Mouse (Mus musculus) kidney, postnatal 36 days (tissue): ENCODE data around the gene Rasgef1b.

Experiments
- DNase-seq, 2 experiments: peaks; one replicate each; pipeline ENCODE4 v3.0.0; 2021 to 2022; ENCODE audit warnings: mixed read lengths in 2 of 2

Rasgef1b gene

GRCm38 (mm10) chr5:99391525-99391924, 337.3 kb downstream of the Rasgef1b start:
- peak in 1 of 2 experiments; percentile 41 for DNase-seq

DNA sequence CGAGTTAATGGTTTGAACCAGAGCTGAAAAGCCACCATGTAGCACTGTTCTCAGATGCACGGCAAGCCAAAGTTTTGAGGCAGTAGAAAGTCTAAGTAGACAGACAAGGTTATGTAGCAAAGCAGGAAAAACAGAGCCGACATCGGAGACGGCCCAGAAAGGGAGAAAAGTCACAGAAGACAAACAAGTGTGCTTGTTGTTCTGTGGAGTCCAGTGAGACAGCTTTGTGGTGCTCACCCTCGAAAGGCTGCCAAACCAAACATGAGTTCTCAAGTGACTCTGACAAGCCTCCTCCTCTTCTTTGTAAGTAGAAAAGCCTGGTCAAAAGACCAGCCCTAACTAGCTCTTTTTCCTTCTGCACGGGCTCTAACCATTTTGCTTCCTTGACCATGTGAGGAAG, 338.1 kb downstream of the Rasgef1b start:
- DNase-seq: peak; percentile 36 to 63

- DNase-seq: no peak
Observed at GRCm38 (mm10) chr5:99390314-99390713, 338.6 kb downstream of the Rasgef1b start.

- DNase-seq: no peak
Observed at GRCm38 (mm10) chr5:99388585-99389250, 340.1 kb downstream of the Rasgef1b start.

GRCm38 (mm10) chr5:99388131-99388530, 340.7 kb downstream of the Rasgef1b start:
- no peak for DNase-seq

GRCm38 (mm10) chr5:99387185-99387981, 341.5 kb downstream of the Rasgef1b start:
- peak; percentile 55 to 64 for DNase-seq

GRCm38 (mm10) chr5:99386246-99386845, 342.5 kb downstream of the Rasgef1b start:
- DNase-seq: no peak

DNA sequence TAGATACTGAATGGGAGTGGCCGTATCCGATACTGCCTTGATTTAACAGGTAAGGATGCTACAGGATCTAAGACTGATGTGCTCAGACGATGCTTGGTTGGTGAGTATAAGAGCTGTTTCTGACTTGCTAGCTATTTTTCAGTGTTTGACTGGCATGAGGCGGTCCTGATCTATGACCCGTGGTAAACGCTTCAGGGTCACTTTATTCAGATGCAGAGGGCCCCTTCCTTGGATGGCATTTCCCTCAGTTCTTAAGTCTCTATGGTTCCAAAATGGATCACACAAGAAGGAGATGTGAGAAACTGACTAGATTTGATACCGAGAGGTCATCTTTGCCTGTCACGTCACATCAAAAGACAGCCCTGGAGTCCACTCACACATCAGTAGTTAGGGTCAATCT, 343.1 kb downstream of the Rasgef1b start:
- DNase-seq: no peak

DNA sequence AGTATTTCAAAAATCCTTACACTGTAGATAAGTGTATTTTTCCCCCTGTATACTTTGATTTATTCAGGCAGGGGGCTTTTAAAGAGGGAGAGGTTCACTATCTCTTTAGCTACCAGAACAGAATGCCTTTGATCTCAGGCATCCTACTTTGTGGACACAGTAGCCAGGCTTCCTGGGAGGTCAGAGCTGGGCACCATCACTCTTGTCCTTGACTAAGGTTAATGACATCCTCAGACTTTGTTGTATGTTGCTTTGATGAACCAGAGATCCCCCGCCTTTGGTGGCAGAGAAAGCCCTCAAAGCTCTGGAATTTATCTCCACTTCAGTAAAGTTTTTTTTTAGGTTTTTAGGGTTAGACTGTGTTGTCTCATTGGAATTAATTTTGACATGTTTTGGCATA, 343.8 kb downstream of the Rasgef1b start:
- DNase-seq: no peak

- no peak for DNase-seq
Observed at GRCm38 (mm10) chr5:99383783-99384281, 345.0 kb downstream of the Rasgef1b start.

- DNase-seq: no peak
Observed at GRCm38 (mm10) chr5:99382786-99383185, 346.1 kb downstream of the Rasgef1b start.

- no peak for DNase-seq
Observed at GRCm38 (mm10) chr5:99381639-99382038, 347.2 kb downstream of the Rasgef1b start.

- no peak for DNase-seq
Observed at GRCm38 (mm10) chr5:99380882-99381281, 348.0 kb downstream of the Rasgef1b start.

DNA sequence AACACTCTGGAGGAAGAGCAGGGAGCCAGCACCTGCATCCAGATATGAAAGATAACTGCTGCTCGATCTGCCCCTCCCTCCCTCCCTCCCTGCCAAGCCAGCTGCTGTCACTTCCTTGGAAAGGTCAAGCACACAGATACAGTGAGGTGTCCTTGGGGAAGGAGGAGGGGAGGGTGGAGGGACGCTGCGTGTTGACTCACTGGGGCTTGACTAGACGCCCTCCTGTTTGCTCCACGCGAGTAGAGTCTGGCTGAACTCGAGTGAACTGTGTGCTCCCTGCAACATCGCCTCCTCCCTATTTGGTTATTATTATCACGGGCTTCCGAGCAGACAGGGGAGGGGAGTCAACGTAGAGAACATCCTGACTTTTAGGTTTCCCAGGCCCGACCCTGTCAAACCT, 348.7 kb downstream of the Rasgef1b start:
- DNase-seq: peak in 1 of 2 experiments; percentile 29

DNA sequence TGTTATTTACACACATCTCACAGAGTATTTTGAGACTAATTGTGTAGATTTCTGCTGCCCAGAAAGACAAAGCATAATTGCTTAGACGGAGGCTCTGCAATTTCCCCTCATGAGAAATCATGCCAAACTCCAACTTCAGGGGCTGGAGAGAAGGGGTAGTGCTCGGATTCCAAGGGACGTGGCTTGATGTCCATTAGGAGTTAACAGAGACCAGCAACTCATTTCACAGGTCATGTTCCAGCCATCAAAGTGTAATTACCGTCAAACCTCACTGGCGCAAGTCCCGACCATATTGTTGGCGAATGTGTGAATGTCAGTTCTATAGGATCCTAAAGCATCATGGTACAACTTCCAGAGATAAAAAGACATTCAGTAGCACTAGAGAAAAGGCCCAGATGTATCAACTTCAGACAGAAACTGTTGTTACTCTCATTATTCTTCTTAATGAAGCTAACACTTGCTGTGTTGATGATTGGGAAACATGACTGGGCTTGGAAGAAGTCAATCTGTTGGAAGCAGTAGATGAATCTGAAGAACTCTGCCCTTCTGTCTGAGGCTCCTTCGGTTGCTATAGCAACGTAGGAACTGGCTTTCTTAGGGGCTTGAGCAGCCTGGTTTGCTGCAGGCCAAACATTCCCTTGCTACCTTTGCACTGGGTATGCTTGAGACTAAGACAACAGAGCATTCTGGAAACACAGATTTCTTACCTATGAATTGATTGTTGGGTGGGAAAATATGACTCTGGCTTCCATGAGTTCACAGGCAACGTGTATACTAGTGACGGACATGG, 350.2 kb downstream of the Rasgef1b start:
- DNase-seq: no peak

GRCm38 (mm10) chr5:99375725-99376124, 353.1 kb downstream of the Rasgef1b start:
- no peak for DNase-seq

DNA sequence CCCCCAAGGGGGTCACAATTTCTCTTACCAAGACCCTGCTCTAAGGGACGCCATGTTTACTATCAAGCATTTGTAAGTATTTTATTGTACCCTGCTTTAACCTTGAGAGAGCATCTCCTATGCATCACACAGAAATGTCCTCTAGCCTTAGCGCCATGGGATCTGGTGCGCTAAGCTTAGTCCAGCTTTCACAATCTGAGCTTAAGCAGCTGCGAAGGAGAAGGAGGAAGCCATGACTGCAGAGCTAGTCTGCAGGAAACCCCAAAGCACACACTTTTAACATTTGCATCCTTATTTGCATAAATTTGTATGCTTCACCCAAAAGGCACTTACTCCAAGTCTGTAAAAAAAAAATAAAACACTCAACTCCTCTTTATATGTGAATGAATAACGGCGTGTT, 354.4 kb downstream of the Rasgef1b start:
- no peak for DNase-seq

GRCm38 (mm10) chr5:99373570-99374151, 355.2 kb downstream of the Rasgef1b start:
- no peak for DNase-seq

- DNase-seq: no peak
Observed at GRCm38 (mm10) chr5:99370636-99371035, 358.2 kb downstream of the Rasgef1b start.

DNA sequence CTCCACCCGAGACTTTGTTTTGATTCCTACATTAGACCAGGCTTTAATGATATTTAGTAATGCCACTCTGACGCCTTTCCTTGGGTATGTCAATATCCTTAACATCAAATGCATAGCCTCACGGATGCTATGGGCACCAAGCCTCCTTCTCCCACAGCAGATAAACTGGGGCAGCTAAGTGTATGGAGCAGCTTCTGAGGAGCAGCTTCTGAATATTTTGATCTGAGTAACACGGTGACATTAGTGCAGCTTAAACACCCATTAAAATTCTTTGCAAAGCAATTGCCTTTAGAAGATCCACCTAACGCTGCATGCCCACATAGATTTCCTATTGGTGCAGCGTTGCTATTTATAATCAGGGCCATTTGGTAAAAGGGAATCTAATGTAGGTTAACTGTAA, 359.6 kb downstream of the Rasgef1b start:
- no peak for DNase-seq

DNA sequence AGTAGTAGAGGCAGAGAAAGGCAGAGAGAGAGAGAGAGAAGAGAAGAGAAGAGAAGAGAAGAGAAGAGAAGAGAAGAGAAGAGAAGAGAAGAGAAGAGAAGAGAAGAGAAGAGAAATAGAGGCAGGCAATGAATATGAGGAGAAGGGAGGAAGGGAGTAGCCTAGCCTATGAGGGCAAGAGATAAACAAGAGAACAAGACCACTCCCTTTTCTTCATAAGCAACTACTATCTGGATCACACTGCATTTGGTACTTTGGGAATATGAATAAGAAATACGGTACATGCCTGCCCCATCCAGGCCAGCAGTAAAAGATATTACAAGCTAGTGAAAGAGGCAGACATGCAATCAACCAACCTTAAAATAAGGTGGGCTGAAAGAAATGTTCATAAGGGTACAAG, 360.2 kb downstream of the Rasgef1b start:
- DNase-seq: no peak

DNA sequence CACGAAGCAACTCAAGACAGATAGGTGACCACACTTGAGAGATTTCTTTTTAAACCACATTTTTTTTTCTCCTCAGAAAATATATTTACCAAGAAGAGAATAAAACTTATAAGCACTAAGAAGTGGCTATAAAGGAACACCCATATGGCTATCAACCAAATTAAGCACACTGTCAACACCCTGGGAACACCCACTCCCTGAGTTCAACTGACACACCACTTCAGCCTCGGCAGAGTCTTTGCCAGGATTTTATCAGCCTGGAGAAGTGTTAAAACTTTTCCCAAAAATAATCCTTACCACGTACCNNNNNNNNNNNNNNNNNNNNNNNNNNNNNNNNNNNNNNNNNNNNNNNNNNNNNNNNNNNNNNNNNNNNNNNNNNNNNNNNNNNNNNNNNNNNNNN, 368.3 kb downstream of the Rasgef1b start:
- DNase-seq: no peak
